Mouse (Mus musculus) brain, embryonic 14.5 days (tissue): ENCODE results near the gene Ccl28.

Experiments used
- CTCF ChIP-seq: fragments of 200-500 bp; IDR thresholded peaks from 2 replicates; pipeline ENCODE4 v1.5.1; 2012; ENCODE audit warnings: inconsistent platforms, mild to moderate bottlenecking, moderate library complexity, borderline replicate concordance; ENCODE audit not compliant: insufficient read depth, insufficient read length; ENCODE audit errors: extremely low read depth
- POLR2A ChIP-seq: fragments of 200-500 bp; IDR thresholded peaks from 2 replicates; pipeline ENCODE4 v1.6.1; 2012; ENCODE audit warnings: mild to moderate bottlenecking, inconsistent platforms, borderline replicate concordance; ENCODE audit not compliant: poor library complexity, insufficient read depth, insufficient read length, severe bottlenecking; ENCODE audit errors: extremely low read depth

DNA sequence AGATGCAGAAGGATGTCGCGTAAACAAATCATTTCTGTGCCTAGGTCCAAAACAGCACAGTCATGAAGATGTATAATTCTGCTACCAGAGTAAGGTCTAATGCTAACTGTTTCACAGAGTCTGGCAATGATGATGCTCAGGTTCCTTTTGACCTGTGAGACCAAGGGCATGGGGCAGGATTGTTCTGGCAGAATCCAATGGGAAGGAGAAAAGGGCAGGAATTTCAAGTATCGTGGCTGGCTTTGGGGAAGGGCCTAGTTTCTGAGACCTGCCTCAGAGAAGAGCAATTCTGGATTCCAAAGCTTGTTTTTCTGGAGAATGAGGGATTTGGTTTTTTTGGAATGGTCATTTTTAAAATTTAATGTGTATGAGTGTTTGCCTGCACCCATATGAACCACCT lies 4.8 kb upstream of the Ccl28 start:
- TF ChIP-seq CTCF (no peak), POLR2A (no peak)
